ENCODE assay signal across 17 mouse cellular contexts in genomic region chr7:19441448-19442091, GRCm38 (mm10). TPM values are rescaled to one million over a fixed set of nuclear protein-coding genes. Genes with fewer than 3 reads are reported as not detected.
DNase-seq lines count a peak whose midpoint lies in the region; ATAC-seq lines count a peak whose summit lies in the region.
"Had no signal": no experiment of that assay in that cellular context is flagged by ENCODE, and none has a peak within 500 bp of the region (broad histone marks: within the 10 kb centered on the region; RNA-seq: fewer than 3 reads in every experiment).

No protein-coding gene starts in this region.

- peaks cover 65% of the 10 kb centered on the region for H3K36me3 ChIP-seq in heart, embryonic 15.5 days
- peaks cover 26% of the 10 kb centered on the region for H3K36me3 ChIP-seq in liver, embryonic 13.5 days
- H3K36me3 ChIP-seq in forebrain, embryonic 13.5 days (ENCODE audit: poor library complexity, severe bottlenecking): peaks cover 77% of the 10 kb centered on the region

- H3K9ac ChIP-seq in heart, embryonic 15.5 days: no peak overlapping the region
- no peak overlapping the region for H3K9ac ChIP-seq in liver, embryonic 13.5 days
- H3K9ac ChIP-seq in forebrain, embryonic 13.5 days: no peak overlapping the region
- H3K9ac ChIP-seq: lung, embryonic 14.5 days; neural tube, embryonic 15.5 days had no signal

- no peaks in the 10 kb centered on the region for H3K27me3 ChIP-seq in heart, embryonic 15.5 days
- no peaks in the 10 kb centered on the region for H3K27me3 ChIP-seq in liver, embryonic 13.5 days
- H3K27me3 ChIP-seq in forebrain, embryonic 13.5 days: no peaks in the 10 kb centered on the region
- H3K27me3 ChIP-seq: neural tube, embryonic 15.5 days had no signal

- ATAC-seq in heart, embryonic 15.5 days (replicated peaks; ENCODE audit: insufficient number of reproducible peaks, insufficient read depth, low FRiP score, low read depth): no peak
- peak; percentile 59 for ATAC-seq in liver, embryonic 13.5 days (ENCODE audit: low read depth)
- ATAC-seq in forebrain, embryonic 13.5 days: no peak

- H3K9me3 ChIP-seq in heart, embryonic 15.5 days (replicated peaks): no peaks in the 10 kb centered on the region
- no peaks in the 10 kb centered on the region for H3K9me3 ChIP-seq in liver, embryonic 13.5 days (replicated peaks)
- H3K9me3 ChIP-seq in forebrain, embryonic 13.5 days (replicated peaks): no peaks in the 10 kb centered on the region
- H3K9me3 ChIP-seq: forebrain, embryonic 10.5 days; midbrain, embryonic 10.5 days; neural tube, embryonic 15.5 days had no signal

- H3K4me3 ChIP-seq in heart, embryonic 15.5 days: no peak overlapping the region
- no peak overlapping the region for H3K4me3 ChIP-seq in liver, embryonic 13.5 days (replicated peaks)
- H3K4me3 ChIP-seq in forebrain, embryonic 13.5 days: no peak overlapping the region
- H3K4me3 ChIP-seq: forebrain, embryonic 10.5 days; layer of hippocampus, adult 2 months; midbrain, embryonic 10.5 days; neural tube, embryonic 15.5 days had no signal

- no peak for DNase-seq in heart, adult 18-20 months
- peak; percentile 53 to 71 for DNase-seq in kidney, postnatal 25 days
- no peak for DNase-seq in kidney, postnatal 4 days
- no peak for DNase-seq in liver, embryonic 13.5 days
- peak; percentile 81 for DNase-seq in lung, postnatal 36 days
- DNase-seq in gastrocnemius, postnatal 36 days: no peak
- DNase-seq: adrenal gland, postnatal 25 days; cerebellum, adult 8-10 months; lung, embryonic 14.5 days; retina, postnatal 1 day had no signal

- H3K27ac ChIP-seq in heart, embryonic 15.5 days: peak overlapping the region; percentile 41
- H3K27ac ChIP-seq in liver, embryonic 13.5 days: peak overlapping the region; percentile 54
- no peak overlapping the region for H3K27ac ChIP-seq in forebrain, embryonic 13.5 days
- H3K27ac ChIP-seq: forebrain, embryonic 10.5 days; layer of hippocampus, adult 2 months; midbrain, embryonic 10.5 days; neural tube, embryonic 15.5 days had no signal

- 59% methylated on average over 9 of the region's 9 CpGs for WGBS in heart, embryonic 15.5 days
- WGBS in liver, embryonic 13.5 days (ENCODE audit: insufficient replicate concordance): 31% methylated on average over 9 of the region's 9 CpGs
- 87% methylated on average over 9 of the region's 9 CpGs for WGBS in forebrain, embryonic 13.5 days

- intact Hi-C loops in gastrocnemius, postnatal 36 days (cut with DNase I): loop anchor here (5.0 kb wide), 1 partner anchor 76 kb away; the partner anchor contains the start of gene Nkpd1

- 0 out of 2 replicates have a peak, but pooled peaks cover 6% of the 10 kb centered on the region for H3K4me1 ChIP-seq in heart, embryonic 15.5 days (replicated peaks)
- H3K4me1 ChIP-seq in liver, embryonic 13.5 days (replicated peaks): peaks cover 17% of the 10 kb centered on the region
- no peaks in the 10 kb centered on the region for H3K4me1 ChIP-seq in forebrain, embryonic 13.5 days
- H3K4me1 ChIP-seq: forebrain, embryonic 10.5 days; midbrain, embryonic 10.5 days; neural tube, embryonic 15.5 days had no signal

- no peak overlapping the region for H3K4me2 ChIP-seq in heart, embryonic 15.5 days
- H3K4me2 ChIP-seq in liver, embryonic 13.5 days: no peak overlapping the region
- no peak overlapping the region for H3K4me2 ChIP-seq in forebrain, embryonic 13.5 days
- H3K4me2 ChIP-seq: lung, embryonic 14.5 days; neural tube, embryonic 15.5 days had no signal

RNA-seq across cellular contexts. Expression of gene Mark4, which starts 17.1 kb away (rescaled TPM):
- polyA plus RNA-seq in heart, embryonic 15.5 days (2015; fragmentation: Nextera tagmentation; extraction: Ambion mirVana): 7.6 and 8.5 TPM in 2 replicates
- 10 to 100 TPM; 21.3 to 22.1 TPM for total RNA-seq in heart, adult 18-20 months (2021)
- polyA plus RNA-seq in liver, embryonic 13.5 days (2015; fragmentation: Nextera tagmentation; extraction: Ambion mirVana): 1.3 and 1.6 TPM in 2 replicates
- polyA plus RNA-seq in forebrain, embryonic 13.5 days (2015; fragmentation: Nextera tagmentation; extraction: Ambion mirVana): 11.7 and 12.2 TPM in 2 replicates
- 10 to 100 TPM; 14.9 to 15.5 TPM for total RNA-seq in gastrocnemius, postnatal 36 days (2021)

RNA-seq across cellular contexts. Expression of gene Exoc3l2, which starts 21.6 kb away (rescaled TPM):
- polyA plus RNA-seq in heart, embryonic 15.5 days (2015; fragmentation: Nextera tagmentation; extraction: Ambion mirVana): 0.91 and 1.1 TPM in 2 replicates
- total RNA-seq in heart, adult 18-20 months (2021): 1 to 10 TPM in 1 of 2 experiments, under 1 TPM in 1; 0.77 to 1.1 TPM
- polyA plus RNA-seq in liver, embryonic 13.5 days (2015; fragmentation: Nextera tagmentation; extraction: Ambion mirVana): 0.83 and 1.0 TPM in 2 replicates
- 0.13 and 0.29 TPM in 2 replicates for polyA plus RNA-seq in forebrain, embryonic 13.5 days (2015; fragmentation: Nextera tagmentation; extraction: Ambion mirVana)
- total RNA-seq in gastrocnemius, postnatal 36 days (2021): under 1 TPM; 0.51 to 0.72 TPM

RNA-seq across cellular contexts. Expression of gene Ckm, which starts 37.0 kb away (rescaled TPM):
- polyA plus RNA-seq in heart, embryonic 15.5 days (2015; fragmentation: Nextera tagmentation; extraction: Ambion mirVana): 1,612 and 2,052 TPM in 2 replicates
- 1,000 to 10,000 TPM; 3,672 to 3,752 TPM for total RNA-seq in heart, adult 18-20 months (2021)
- polyA plus RNA-seq in liver, embryonic 13.5 days (2015; fragmentation: Nextera tagmentation; extraction: Ambion mirVana): 0.82 and 1.6 TPM in 2 replicates
- polyA plus RNA-seq in forebrain, embryonic 13.5 days (2015; fragmentation: Nextera tagmentation; extraction: Ambion mirVana): not detected in 2 replicates
- total RNA-seq in gastrocnemius, postnatal 36 days (2021): over 10,000 TPM; 41,999 to 48,159 TPM
- total RNA-seq: adrenal gland, postnatal 25 days; layer of hippocampus, adult 2 months had no signal
- polyA plus RNA-seq: cortical plate, adult 2 months; forebrain, embryonic 10.5 days; midbrain, embryonic 10.5 days had no signal

RNA-seq across cellular contexts. Expression of gene Klc3, which starts 37.7 kb away (rescaled TPM):
- 3.0 and 4.3 TPM in 2 replicates for polyA plus RNA-seq in heart, embryonic 15.5 days (2015; fragmentation: Nextera tagmentation; extraction: Ambion mirVana)
- total RNA-seq in heart, adult 18-20 months (2021): under 1 TPM; 0.32 to 0.46 TPM
- 0.31 and 0.70 TPM in 2 replicates for polyA plus RNA-seq in liver, embryonic 13.5 days (2015; fragmentation: Nextera tagmentation; extraction: Ambion mirVana)
- 1.5 and 2.6 TPM in 2 replicates for polyA plus RNA-seq in forebrain, embryonic 13.5 days (2015; fragmentation: Nextera tagmentation; extraction: Ambion mirVana)
- total RNA-seq in gastrocnemius, postnatal 36 days (2021): under 1 TPM; 0.25 to 0.38 TPM

RNA-seq across cellular contexts. Expression of gene Ercc2, which starts 59.8 kb away (rescaled TPM):
- 8.9 and 11.3 TPM in 2 replicates for polyA plus RNA-seq in heart, embryonic 15.5 days (2015; fragmentation: Nextera tagmentation; extraction: Ambion mirVana)
- 10 to 100 TPM in 1 of 2 experiments, 1 to 10 TPM in 1; 7.6 to 10.4 TPM for total RNA-seq in heart, adult 18-20 months (2021)
- 8.6 and 9.9 TPM in 2 replicates for polyA plus RNA-seq in liver, embryonic 13.5 days (2015; fragmentation: Nextera tagmentation; extraction: Ambion mirVana)
- polyA plus RNA-seq in forebrain, embryonic 13.5 days (2015; fragmentation: Nextera tagmentation; extraction: Ambion mirVana): 20.4 and 24.9 TPM in 2 replicates
- total RNA-seq in gastrocnemius, postnatal 36 days (2021): 1 to 10 TPM; 8.5 to 9.8 TPM

Comparison
In these comparisons a context has a peak if more than half of its experiments do, and no peak if none do; other contexts are left out.
1. DNase-seq: peak in kidney, postnatal 25 days (2 of 2) and lung, postnatal 36 days (single experiment); none in heart, adult 18-20 months (0 of 2), kidney, postnatal 4 days (0 of 2), liver, embryonic 13.5 days (single experiment) and gastrocnemius, postnatal 36 days (0 of 2).
2. RNA of gene Ckm, which starts 37.0 kb away (polyA plus RNA-seq): 1,612 to 2,052 TPM in heart, embryonic 15.5 days; 0.82 to 1.6 TPM in liver, embryonic 13.5 days and not detected in forebrain, embryonic 13.5 days; every median in the first group is over 100 times any median in the second.